Mouse (Mus musculus) kidney, embryonic 14.5 days (tissue): ENCODE results near the gene Ppp1r14d. TPM values are rescaled to one million over a fixed set of nuclear protein-coding genes. Genes with fewer than 3 reads are reported as not detected.

Experiments used
- ATAC-seq: fragments of 200-750 bp; cut with Nextera tagmentation; 2 replicates; pipeline ENCODE4 v1.8.0; 2017; ENCODE audit warnings: moderate number of reproducible peaks, mild to moderate bottlenecking, moderate TSS enrichment, moderate library complexity; ENCODE audit not compliant: low FRiP score, low TSS enrichment
- H3K27ac ChIP-seq: fragments of 300-500 bp; sonication (generic); 2 replicates; pipeline ENCODE4 v1.5.1; 2014; ENCODE audit warnings: low read depth, mild to moderate bottlenecking, low read length, moderate library complexity, mixed read lengths
- H3K27me3 ChIP-seq: fragments of 300-500 bp; sonication (generic); 2 replicates; pipeline ENCODE4 v1.6.1; 2014; ENCODE audit warnings: mild to moderate bottlenecking, low read length; ENCODE audit not compliant: control insufficient read depth, insufficient read depth
- H3K36me3 ChIP-seq: fragments of 300-500 bp; sonication (generic); 2 replicates; pipeline ENCODE4 v1.6.1; 2014; ENCODE audit warnings: low read length, mixed read lengths; ENCODE audit not compliant: control insufficient read depth, insufficient read depth
- H3K4me1 ChIP-seq: fragments of 300-500 bp; sonication (generic); 2 replicates; pipeline ENCODE4 v1.6.1; 2014; ENCODE audit warnings: low read length, mixed read lengths; ENCODE audit not compliant: control insufficient read depth, insufficient read depth
- H3K4me2 ChIP-seq: fragments of 300-500 bp; sonication (generic); replicated peaks from 2 replicates; pipeline ENCODE4 v1.6.1; 2014; ENCODE audit warnings: low read depth, mild to moderate bottlenecking, low read length
- H3K4me3 ChIP-seq: fragments of 300-500 bp; sonication (generic); 2 replicates; pipeline ENCODE4 v1.5.1; 2014; ENCODE audit warnings: mild to moderate bottlenecking, low read length
- H3K9ac ChIP-seq: fragments of 300-500 bp; sonication (generic); 2 replicates; pipeline ENCODE4 v1.6.1; 2014; ENCODE audit warnings: low read depth, mild to moderate bottlenecking, low read length, moderate library complexity
- H3K9me3 ChIP-seq: fragments of 300-500 bp; sonication (generic); 2 replicates; pipeline ENCODE4 v1.6.1; 2016; ENCODE audit warnings: low read length; ENCODE audit not compliant: control insufficient read depth
- WGBS: fragments of 180-500 bp; shearing (Covaris S2); extraction: QIAGEN DNeasy Blood & Tissue Kit; methylation state at CpG from one replicate; pipeline ENCODE4 v1.1.7; 2014; 5-methylcytosine and 5-hydroxymethylcytosine counted together
- polyA plus RNA-seq: library from polyadenylated mRNA; unstranded; fragments of >200 nt; fragmentation: Nextera tagmentation; extraction: Ambion mirVana; gene quantifications from 2 replicates; pipeline ENCODE4 v1.2.1, GENCODE M21; 2014

The Ppp1r14d gene
- polyA plus RNA-seq, 1 experiment from 2014 or later = 0.28 TPM

DNA sequence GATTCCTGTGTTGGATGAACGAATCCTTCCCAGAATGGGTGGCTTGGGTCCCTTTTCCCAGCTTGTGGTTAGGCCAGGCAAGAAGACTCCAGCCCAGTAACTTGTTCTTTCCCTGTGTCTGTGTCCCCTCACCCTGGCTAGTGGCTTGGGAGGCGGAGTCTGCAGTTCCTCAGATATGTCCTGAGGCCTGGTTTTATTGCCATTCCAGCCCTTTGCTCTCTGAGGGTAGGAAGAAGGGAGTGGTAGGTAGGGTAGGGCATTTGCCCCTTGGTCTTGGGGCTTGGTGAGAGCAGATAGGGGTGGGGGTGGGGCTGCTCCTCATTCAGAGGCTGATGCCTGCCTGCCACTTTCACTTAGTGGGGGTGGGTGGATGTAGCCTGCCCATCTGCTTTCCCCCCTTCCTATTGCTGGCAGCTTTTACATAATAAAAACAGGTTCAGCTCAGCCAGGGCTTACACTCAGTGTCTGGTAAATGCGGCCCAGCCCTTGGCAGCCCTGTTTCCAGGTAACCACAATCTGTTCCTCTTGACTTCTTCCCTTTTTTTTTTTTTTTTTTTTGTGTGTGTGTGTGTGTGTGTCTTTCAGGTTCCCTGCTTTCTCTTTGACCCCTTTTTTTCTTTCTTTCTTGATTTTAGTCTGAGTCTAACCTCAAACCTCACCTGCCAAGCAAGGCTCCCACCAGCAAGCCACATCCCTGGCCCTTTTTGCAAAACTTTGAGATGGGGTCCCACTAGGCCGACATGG, 10.5 kb upstream of the Ppp1r14d start:
- H3K27me3 ChIP-seq = peaks cover 41% of the 10 kb centered on the region
- H3K4me1 ChIP-seq = 0 out of 2 replicates have a peak, but pooled peaks cover 8% of the 10 kb centered on the region
- no peaks in the 10 kb centered on the region for H3K36me3 ChIP-seq
- no peak overlapping the region for H3K4me3 ChIP-seq
- H3K9ac ChIP-seq = no peak overlapping the region
- no peak overlapping the region for H3K27ac ChIP-seq
- no peak overlapping the region for H3K4me2 ChIP-seq
- no peak for ATAC-seq
- no peaks in the 10 kb centered on the region for H3K9me3 ChIP-seq
- WGBS = 58% methylated on average over 4 of the region's 4 CpGs

DNA sequence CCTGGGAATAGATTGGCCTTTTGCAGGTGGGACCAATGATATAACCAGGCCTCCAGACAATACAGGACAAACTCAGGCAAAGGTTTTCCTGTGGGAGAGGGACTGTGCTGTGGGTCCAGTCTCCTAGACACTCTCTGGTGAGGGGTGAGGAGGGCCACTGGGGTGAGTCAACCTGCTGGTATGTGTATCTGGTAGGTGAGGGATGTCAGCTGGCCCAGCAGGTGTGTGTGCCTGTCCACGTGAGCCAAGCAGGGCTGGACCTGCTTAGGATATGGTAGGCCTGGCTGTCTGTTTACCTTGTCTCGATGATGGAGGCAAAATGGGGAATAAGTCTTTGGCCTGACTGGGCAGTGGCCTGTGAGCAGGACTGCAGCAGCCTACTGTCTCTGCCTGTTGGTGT, 9.0 kb upstream of the Ppp1r14d start:
- Histone ChIP-seq H3K4me3 (peak overlapping the region; percentile 56; the same call in 1 of the 2 replicates), H3K9ac (no peak overlapping the region), H3K27me3 (peaks cover 41% of the 10 kb centered on the region), H3K9me3 (no peaks in the 10 kb centered on the region), H3K4me2 (peak overlapping the region; percentile 79), H3K36me3 (no peaks in the 10 kb centered on the region), H3K4me1 (0 out of 2 replicates have a peak, but pooled peaks cover 8% of the 10 kb centered on the region), H3K27ac (no peak overlapping the region)
- ATAC-seq = no peak
- WGBS = 71% methylated on average over 2 of the region's 2 CpGs

DNA sequence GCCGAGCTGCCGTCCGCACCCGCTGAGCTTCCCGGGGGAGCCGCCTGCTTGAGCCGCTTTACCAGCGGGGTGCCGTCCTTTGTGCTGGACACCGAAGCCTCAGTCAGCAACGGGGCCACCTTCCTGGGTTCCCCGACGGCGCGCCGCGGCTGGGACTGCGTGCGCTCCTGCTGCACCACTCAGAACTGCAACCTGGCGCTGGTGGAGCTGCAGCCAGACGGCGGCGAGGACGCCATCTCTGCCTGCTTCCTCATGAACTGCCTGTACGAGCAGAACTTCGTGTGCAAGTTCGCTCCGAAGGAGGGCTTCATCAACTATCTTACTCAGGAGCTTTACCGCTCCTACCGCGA, 8.1 kb upstream of the Ppp1r14d start:
- peaks cover 41% of the 10 kb centered on the region for H3K27me3 ChIP-seq
- peak; percentile 44 for ATAC-seq
- H3K9ac ChIP-seq = peak overlapping the region; percentile 51
- H3K9me3 ChIP-seq = no peaks in the 10 kb centered on the region
- H3K27ac ChIP-seq = no peak overlapping the region
- H3K36me3 ChIP-seq = no peaks in the 10 kb centered on the region
- 2% methylated on average over 31 of the region's 31 CpGs for WGBS
- peak overlapping the region; percentile 56 for H3K4me3 ChIP-seq
- H3K4me2 ChIP-seq = peak overlapping the region; percentile 79
- H3K4me1 ChIP-seq = 0 out of 2 replicates have a peak, but pooled peaks cover 8% of the 10 kb centered on the region

DNA sequence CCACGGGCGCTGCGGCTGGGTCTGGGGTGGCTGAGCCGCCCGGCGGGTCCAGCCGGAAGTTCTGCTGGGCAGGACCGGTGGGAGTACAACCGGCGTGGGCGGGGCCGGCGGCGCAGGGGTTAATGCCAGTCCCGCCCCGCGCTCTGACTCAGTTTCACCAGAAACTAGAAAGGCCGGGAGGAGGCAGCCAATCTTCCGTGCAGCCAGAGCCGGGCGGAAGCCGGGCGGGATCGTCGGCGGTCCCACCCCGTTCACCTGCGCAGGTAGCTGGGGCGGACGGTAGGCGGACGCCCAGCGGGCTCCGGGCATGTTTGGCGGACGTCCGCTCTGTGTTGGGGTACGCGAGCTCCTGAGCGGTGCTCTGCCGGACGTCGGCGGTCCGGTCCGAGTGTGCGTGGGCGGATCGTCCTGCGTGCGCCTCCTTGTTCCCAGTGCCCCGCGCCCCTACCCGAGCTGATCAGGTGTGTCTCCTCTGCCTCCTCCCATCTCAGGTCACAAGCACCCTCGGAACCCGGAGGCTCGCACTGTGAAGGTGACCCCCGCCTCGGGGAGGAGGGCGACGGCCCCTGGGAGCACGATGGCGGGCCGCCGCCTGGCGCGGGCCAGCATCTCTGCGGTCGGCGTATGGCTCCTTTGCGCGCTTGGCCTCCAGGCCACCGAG, 7.6 kb upstream of the Ppp1r14d start, which contains the start of gene Spint1:
TSS of gene Spint1 (plus strand) at position 153 of the 661 bp plus-strand sequence.
- peak within 1 kb of the TSS; percentile 79 for H3K4me2 ChIP-seq
- 0 out of 2 replicates have a peak, but pooled peaks cover 8% of the 10 kb centered on the region for H3K4me1 ChIP-seq
- H3K9ac ChIP-seq = peak within 1 kb of the TSS; percentile 51
- peak within 1 kb of the TSS; percentile 56 for H3K4me3 ChIP-seq
- WGBS = under 1% methylated on average over 66 of the region's 73 CpGs
- ATAC-seq = peak; percentile 73
- H3K36me3 ChIP-seq = no peaks in the 10 kb centered on the region
- no peaks in the 10 kb centered on the region for H3K9me3 ChIP-seq
- peak within 1 kb of the TSS; percentile 67; the same call in 1 of the 2 replicates for H3K27ac ChIP-seq
- H3K27me3 ChIP-seq = peaks cover 41% of the 10 kb centered on the region

DNA sequence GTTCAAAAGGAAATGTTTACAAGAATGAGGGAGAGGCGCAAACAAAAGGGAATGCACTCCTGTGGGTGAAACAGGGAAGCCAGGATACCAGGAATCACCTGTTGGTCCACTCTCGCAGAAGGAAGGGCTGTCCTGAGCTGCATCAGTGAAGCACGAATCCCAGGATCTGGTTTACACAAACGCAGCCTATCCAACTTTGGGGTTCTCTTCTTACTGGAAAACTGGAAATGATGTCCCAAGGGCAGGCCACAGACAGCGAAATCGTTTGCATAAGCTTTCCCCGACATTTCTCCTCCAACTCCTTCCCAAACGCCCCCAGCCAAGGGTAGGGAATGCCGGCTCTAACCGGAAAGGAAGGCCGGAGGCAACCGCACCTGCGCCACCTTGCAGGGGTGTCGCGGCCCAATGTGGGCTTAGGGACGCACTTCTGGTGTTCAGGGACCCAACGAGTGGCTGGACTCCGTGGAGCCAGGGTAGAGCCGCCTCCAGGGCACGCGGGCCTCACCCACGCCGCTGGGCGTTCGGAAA, 7.0 kb upstream of the Ppp1r14d start:
- Histone ChIP-seq H3K27ac (peak overlapping the region; percentile 67; the same call in 1 of the 2 replicates), H3K4me2 (peak overlapping the region; percentile 79), H3K36me3 (no peaks in the 10 kb centered on the region), H3K9me3 (no peaks in the 10 kb centered on the region), H3K9ac (peak overlapping the region; percentile 51), H3K4me3 (peak overlapping the region; percentile 56), H3K4me1 (0 out of 2 replicates have a peak, but pooled peaks cover 8% of the 10 kb centered on the region), H3K27me3 (peaks cover 41% of the 10 kb centered on the region)
- WGBS = 6% methylated on average over 25 of the region's 25 CpGs
- ATAC-seq = peak; percentile 44; the same call in 1 of the 2 replicates

DNA sequence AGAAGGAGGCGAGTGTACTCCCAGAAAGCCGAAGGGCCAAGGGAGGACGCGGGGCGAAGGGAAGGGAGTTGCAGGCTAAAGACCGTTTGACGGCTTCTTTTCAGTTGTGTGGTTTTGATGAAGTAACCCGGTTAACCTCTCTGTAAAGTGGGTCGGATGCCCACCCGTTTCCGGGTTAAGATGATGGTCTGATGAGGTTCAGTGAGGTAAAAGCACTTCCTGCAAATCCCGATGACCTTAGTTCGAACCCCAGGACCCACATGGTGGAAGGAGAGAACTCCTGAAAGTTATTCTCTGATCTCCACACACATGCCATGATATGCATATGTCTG, 20.6 kb downstream of the Ppp1r14d start:
- Histone ChIP-seq H3K27me3 (no peaks in the 10 kb centered on the region), H3K4me3 (peak overlapping the region; percentile 59), H3K9me3 (no peaks in the 10 kb centered on the region), H3K4me1 (peaks cover 5% of the 10 kb centered on the region; the same call in 1 of the 2 replicates), H3K27ac (peak overlapping the region; percentile 2; the same call in 1 of the 2 replicates), H3K4me2 (peak overlapping the region; percentile 65), H3K9ac (peak overlapping the region; percentile 70), H3K36me3 (peaks cover 26% of the 10 kb centered on the region)
- WGBS = under 1% methylated on average over 13 of the region's 13 CpGs
- 0 out of 2 replicates have a peak, but pooled peaks have one; percentile 0 for ATAC-seq

DNA sequence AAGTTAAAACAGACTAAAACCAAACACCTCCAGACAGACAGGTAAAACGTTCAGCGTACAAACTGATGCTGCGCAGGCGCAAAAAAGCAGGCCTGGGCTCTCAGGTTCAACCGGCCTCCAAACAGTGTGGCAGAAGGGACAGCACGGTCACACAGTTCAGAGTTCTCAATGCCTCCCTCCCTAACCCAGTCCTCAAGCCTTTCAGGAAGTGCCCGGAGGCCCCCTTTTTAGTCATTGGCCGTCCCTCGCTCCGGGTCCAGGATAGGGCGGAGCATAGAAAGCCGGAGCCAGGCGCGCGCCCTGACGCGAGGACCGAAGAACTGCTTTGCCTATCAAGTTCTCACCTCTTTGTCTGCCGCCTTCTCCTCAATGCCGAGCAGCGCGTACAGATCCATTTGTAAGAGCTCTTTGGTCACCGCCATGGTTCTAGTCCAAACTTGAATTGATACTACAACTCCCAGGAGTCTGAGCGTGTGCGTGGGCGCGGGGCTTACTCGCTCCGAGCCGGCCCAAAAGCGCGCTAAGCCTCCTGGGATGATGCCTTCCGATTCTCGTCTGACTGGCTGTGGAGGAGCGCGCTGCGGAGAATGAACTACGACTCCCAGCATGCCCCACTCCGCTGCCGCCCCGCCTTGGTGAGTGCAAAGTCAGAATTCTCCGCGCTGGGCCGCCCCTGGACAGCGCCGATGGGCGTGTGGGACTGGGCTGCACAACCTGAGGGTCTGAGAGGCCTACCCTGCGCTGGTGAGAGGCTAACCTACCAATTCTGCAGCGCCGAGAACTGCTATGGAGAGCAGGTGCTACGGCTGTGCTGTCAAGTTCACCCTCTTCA, 21.1 kb downstream of the Ppp1r14d start, which contains the start of the genes Zfyve19 and Dnajc17:
TSS of gene Zfyve19 (plus strand) at position 274 of the 832 bp plus-strand sequence.
TSS of gene Dnajc17 (minus strand) at position 452 of the 832 bp plus-strand sequence.
- peaks cover 26% of the 10 kb centered on the region for H3K36me3 ChIP-seq
- peak within 1 kb of the TSS; percentile 65 for H3K4me2 ChIP-seq
- no peaks in the 10 kb centered on the region for H3K27me3 ChIP-seq
- H3K27ac ChIP-seq = peak within 1 kb of the TSS; percentile 90
- peak; percentile 96 for ATAC-seq
- H3K9ac ChIP-seq = peak within 1 kb of the TSS; percentile 70
- peak within 1 kb of the TSS; percentile 59 for H3K4me3 ChIP-seq
- H3K9me3 ChIP-seq = no peaks in the 10 kb centered on the region
- under 1% methylated on average over 51 of the region's 51 CpGs for WGBS
- H3K4me1 ChIP-seq = peaks cover 6% of the 10 kb centered on the region; the same call in 1 of the 2 replicates

DNA sequence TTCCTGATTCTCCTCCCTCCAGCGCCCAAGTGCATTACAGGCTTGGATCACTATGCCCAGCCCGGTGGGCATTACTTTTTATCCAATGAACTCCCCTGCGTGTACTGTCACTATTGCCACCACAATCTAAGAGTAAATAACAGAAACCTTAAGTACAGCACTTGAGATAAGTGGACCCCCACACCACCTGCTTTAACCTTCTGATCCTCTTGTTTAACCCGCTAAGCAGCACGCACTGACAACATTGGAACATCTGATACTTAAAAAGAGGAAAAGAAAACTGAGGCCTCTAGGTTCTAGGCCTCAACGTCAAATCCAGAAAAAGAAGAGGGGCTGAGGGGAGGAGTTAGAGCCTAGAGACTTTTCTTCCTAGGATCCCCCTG, 21.8 kb downstream of the Ppp1r14d start:
- ATAC-seq = no peak
- Histone ChIP-seq H3K9me3 (no peaks in the 10 kb centered on the region), H3K27ac (peak overlapping the region; percentile 90), H3K36me3 (peaks cover 26% of the 10 kb centered on the region), H3K9ac (peak overlapping the region; percentile 69), H3K27me3 (no peaks in the 10 kb centered on the region), H3K4me3 (peak overlapping the region; percentile 59), H3K4me2 (peak overlapping the region; percentile 58), H3K4me1 (peaks cover 9% of the 10 kb centered on the region; the same call in 1 of the 2 replicates)
- WGBS = 17% methylated on average over 6 of the region's 6 CpGs
